Mouse (Mus musculus) splenic B cell, adult 2 months (primary cell): ENCODE results near the gene Zfp628.

ENCODE experiments used
- DNase-seq: peaks from one replicate; pipeline ENCODE4 v3.0.0-alpha.2; 2011; ENCODE audit warnings: low read depth, low spot score
- H3K27me3 ChIP-seq: 2 replicates; pipeline ENCODE4 v1.6.1; 2012; ENCODE audit warnings: mild to moderate bottlenecking, low read length, moderate library complexity, mixed read lengths; ENCODE audit not compliant: control insufficient read depth, poor library complexity, insufficient read depth, severe bottlenecking
- H3K36me3 ChIP-seq: 2 replicates; pipeline ENCODE4 v1.6.1; 2012; ENCODE audit warnings: mild to moderate bottlenecking, low read length, moderate library complexity, mixed read lengths; ENCODE audit not compliant: control insufficient read depth, poor library complexity, insufficient read depth, severe bottlenecking

Zfp628 gene

DNA sequence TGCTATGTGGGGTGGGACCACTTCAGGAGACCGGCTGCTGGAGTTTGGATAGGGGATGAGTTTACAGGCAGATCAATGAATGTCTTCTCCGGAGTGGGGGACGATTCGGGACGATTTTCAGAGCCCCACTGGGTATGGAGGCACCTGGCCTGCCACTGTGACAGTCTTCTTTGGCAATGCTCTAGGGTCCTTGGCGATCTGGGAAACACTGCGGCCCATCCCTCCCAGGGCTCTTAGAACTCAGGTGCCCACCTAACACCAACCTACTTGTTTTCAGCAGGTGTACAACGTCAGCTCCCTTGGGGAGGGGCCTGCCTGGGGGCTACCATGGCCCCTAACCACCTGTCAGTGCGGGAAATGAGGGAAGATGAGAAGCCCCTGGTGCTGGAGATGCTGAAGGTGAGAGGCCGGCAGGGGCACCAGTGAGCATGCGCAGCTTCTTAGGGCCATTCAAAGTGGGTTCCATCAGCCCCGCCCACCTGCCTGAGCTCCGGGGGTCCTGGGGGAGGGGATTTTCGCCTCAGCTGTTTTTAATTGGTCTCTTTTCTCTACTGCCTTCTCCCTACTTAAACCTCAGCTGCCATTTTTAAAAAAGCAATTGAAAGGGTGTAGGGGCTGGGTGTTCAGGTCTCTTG lies 8.0 kb downstream of the Zfp628 start:
- H3K36me3 ChIP-seq = peaks cover 3% of the 10 kb centered on the region
- peak; percentile 49 for DNase-seq
- no peaks in the 10 kb centered on the region for H3K27me3 ChIP-seq

DNA sequence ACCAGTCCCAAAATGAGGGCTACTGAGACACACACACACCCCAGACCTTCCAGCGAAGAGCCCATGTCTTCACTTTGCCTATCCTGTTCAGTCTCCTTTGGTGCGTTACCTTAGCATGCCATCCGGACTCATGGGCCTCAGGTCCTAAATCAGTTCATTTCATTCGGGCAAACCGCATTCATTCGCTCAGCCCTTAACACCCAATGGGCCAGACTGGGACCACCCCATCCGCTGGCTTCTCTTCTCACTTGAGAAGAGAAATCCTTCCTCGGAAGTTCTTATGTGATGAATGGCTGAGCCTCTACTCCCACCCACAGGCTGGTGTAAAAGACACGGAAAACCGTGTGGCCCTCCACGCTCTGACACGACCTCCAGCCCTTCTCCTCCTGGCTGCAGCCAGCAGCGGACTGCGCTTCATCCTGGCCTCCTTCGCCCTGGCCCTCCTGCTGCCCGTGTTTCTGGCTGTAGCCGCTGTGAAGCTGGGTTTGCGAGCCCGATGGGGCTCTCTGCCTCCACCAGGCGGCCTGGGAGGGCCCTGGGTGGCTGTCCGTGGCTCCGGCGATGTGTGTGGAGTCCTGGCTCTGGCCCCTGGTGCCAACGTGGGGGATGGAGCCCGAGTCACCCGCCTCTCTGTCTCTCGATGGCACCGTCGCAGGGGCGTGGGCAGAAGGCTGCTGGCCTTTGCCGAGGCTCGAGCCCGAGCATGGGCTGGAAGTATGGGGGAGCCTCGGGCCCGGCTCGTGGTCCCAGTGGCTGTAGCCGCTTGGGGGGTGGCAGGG lies 8.8 kb downstream of the Zfp628 start:
- peaks cover 3% of the 10 kb centered on the region for H3K36me3 ChIP-seq
- DNase-seq = peak; percentile 51

GRCm38 (mm10) chr7:4924483-4924882 lies 9.5 kb downstream of the Zfp628 start:
- no peaks in the 10 kb centered on the region; the same call in 1 of the 2 replicates for H3K36me3 ChIP-seq
- H3K27me3 ChIP-seq = no peaks in the 10 kb centered on the region
- DNase-seq = no peak

More for the DNA sequence above, 8.8 kb downstream of the Zfp628 start:
- no peaks in the 10 kb centered on the region for H3K27me3 ChIP-seq

DNA sequence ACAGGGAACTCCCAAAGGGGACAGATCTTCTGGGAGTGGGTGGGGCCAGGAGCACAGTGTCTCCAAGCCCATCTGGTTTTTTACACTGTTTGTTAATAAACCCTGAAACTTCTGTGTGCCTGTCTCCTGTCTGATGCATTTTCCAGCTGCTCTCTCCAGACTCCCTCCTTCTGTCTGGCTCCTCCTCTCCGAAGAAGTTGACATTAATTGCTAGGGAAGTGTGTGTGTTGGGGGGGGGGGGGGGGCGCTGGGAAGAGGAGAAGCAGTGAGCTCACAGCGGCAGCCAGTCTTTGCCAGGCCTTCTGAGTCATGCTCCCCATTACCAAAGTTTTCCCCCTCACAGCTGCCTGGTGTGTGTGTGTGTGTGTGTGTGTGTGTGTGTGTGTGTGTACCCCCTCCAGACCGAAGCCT lies 9.9 kb downstream of the Zfp628 start:
- no peaks in the 10 kb centered on the region; the same call in 1 of the 2 replicates for H3K36me3 ChIP-seq
- H3K27me3 ChIP-seq = no peaks in the 10 kb centered on the region
- no peak for DNase-seq

- Histone ChIP-seq H3K27me3 (no peaks in the 10 kb centered on the region), H3K36me3 (no peaks in the 10 kb centered on the region)
- no peak for DNase-seq
Observed at GRCm38 (mm10) chr7:4925441-4926381, 10.7 kb downstream of the Zfp628 start, which contains the start of gene Ssc5d. Gene Ssc5d, plus strand, starts transcription at chr7:4925785.

DNA sequence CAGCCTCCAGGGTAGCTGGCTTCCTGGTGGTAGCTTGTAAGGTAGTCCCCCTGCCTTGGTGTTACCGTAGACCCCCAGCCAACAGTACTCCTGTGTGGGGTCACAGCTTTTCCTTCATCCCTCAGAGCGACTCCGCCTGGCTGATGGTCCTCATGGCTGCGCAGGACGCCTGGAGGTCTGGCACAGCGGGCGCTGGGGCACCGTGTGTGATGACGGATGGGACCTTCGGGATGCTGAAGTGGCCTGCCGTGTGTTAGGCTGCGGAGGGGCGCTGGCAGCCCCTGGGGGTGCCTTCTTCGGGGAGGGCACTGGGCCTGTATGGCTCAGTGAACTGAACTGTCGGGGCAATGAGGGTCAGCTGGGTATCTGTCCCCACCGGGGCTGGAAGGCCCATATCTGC lies 11.8 kb downstream of the Zfp628 start:
- Histone ChIP-seq H3K27me3 (no peaks in the 10 kb centered on the region), H3K36me3 (no peaks in the 10 kb centered on the region)
- DNase-seq = no peak

- no peaks in the 10 kb centered on the region for H3K27me3 ChIP-seq
- no peak for DNase-seq
- H3K36me3 ChIP-seq = no peaks in the 10 kb centered on the region
Observed at GRCm38 (mm10) chr7:4927711-4928110, 12.7 kb downstream of the Zfp628 start.

GRCm38 (mm10) chr7:4928323-4928722 lies 13.3 kb downstream of the Zfp628 start:
- no peaks in the 10 kb centered on the region for H3K27me3 ChIP-seq
- DNase-seq = no peak
- no peaks in the 10 kb centered on the region for H3K36me3 ChIP-seq

DNA sequence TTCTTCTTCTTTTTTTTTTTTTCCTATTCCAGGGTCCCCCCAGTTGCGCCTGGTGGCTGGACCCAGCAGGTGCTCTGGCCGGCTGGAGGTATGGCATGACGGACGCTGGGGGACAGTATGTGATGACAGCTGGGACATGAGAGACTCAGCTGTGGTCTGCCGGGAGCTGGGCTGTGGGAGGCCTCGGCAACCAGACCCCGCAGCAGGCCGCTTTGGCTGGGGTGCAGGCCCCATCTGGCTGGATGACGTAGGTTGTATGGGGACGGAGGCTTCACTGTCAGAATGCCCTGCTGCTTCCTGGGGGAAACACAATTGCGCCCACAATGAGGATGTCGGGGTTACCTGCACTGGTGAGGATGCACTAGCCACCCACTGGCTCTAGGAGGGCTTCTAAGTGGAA lies 18.1 kb downstream of the Zfp628 start:
- DNase-seq = no peak
- no peaks in the 10 kb centered on the region for H3K27me3 ChIP-seq
- H3K36me3 ChIP-seq = no peaks in the 10 kb centered on the region

- no peak for DNase-seq
- Histone ChIP-seq H3K27me3 (no peaks in the 10 kb centered on the region), H3K36me3 (no peaks in the 10 kb centered on the region)
Observed at GRCm38 (mm10) chr7:4934160-4934914, 19.3 kb downstream of the Zfp628 start.

GRCm38 (mm10) chr7:4936832-4937231 lies 21.8 kb downstream of the Zfp628 start:
- Histone ChIP-seq H3K36me3 (no peaks in the 10 kb centered on the region), H3K27me3 (no peaks in the 10 kb centered on the region)
- no peak for DNase-seq

DNA sequence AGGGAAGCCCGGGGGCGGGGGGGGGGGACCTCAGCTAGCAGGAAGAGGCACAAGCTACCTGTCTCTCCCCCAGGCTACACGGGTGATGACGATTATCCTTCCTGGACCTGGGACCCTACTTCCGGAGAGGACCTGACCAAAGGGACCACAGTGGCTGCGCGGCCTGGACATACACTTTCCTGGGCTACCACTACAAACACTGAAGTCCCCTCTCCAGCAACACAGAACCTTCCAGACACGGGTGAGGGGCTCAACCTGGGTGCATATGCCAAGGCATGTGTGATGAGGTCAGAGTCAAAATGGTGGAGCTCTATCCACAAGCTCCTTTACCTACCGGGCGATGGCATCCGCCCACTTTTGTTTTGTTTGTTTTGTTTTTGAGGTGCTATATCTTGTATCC lies 22.4 kb downstream of the Zfp628 start:
- Histone ChIP-seq H3K27me3 (no peaks in the 10 kb centered on the region), H3K36me3 (no peaks in the 10 kb centered on the region)
- DNase-seq = no peak

- peak; percentile 85 for DNase-seq
- Histone ChIP-seq H3K36me3 (no peaks in the 10 kb centered on the region), H3K27me3 (no peaks in the 10 kb centered on the region)
Observed at GRCm38 (mm10) chr7:4938456-4938855, 23.4 kb downstream of the Zfp628 start.

- DNase-seq = peak; percentile 91
- H3K36me3 ChIP-seq = no peaks in the 10 kb centered on the region
- H3K27me3 ChIP-seq = no peaks in the 10 kb centered on the region
Observed at GRCm38 (mm10) chr7:4940068-4940479, 25.1 kb downstream of the Zfp628 start.
